Mouse (Mus musculus): Measurements from ENCODE around the gene Slc22a5. TPM values are rescaled to one million over a fixed set of nuclear protein-coding genes. Genes with fewer than 3 reads are reported as not detected.

Slc22a5 gene
- polyA plus RNA-seq, 1 experiment from 2014 or later: 8.4 TPM

DNA sequence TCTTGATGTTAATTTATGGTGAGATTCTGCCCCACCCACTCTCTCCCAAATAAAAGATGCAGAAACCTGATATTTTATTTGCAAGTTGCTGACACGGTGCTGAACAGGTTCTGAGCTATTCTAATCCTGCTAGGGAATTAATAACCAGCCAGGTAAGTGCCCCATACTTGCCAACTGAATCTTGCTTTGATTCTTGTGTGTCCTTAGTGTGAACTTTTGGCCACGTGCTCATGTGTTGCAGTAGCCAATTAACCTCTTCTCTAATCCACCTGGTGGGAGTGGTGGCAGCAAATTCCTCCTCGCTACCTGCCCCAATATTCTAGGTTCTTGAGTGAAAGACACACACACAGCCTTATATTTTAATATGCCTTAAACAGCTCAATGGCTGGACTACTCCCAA is 7.5 kb upstream of the Slc22a5 start:
- no peak for ATAC-seq (ENCODE audit: insufficient number of reproducible peaks, insufficient read depth, low FRiP score, low read depth)
- Histone ChIP-seq H3K4me3 (ENCODE audit: control insufficient read depth in 1 of 2, insufficient read depth in 1 of 2, low read depth in 1 of 2, low read length in 2 of 2) (no peak overlapping the region), H3K36me3 (ENCODE audit: control insufficient read depth, insufficient read depth, low read length) (no peaks in the 10 kb centered on the region), H3K9me3 (ENCODE audit: control insufficient read depth, low read length) (no peaks in the 10 kb centered on the region), H3K27me3 (ENCODE audit: control insufficient read depth, insufficient read depth, low read length) (no peaks in the 10 kb centered on the region), H3K27ac (replicated peaks in 1 of 2; ENCODE audit: control insufficient read depth in 1 of 2, insufficient read depth in 1 of 2, low read depth in 2 of 2, low read length in 2 of 2) (no peak overlapping the region), H3K4me2 (ENCODE audit: low read length) (no peak overlapping the region), H3K4me1 (ENCODE audit: control insufficient read depth in 2 of 2, insufficient read depth in 2 of 2, low read length in 2 of 2) (peaks cover 2% of the 10 kb centered on the region in 2 experiments; a peak in 1 of 4 replicates), H3K9ac (ENCODE audit: low read length) (no peak overlapping the region)
- WGBS: 61% methylated on average over 3 of the region's 3 CpGs

DNA sequence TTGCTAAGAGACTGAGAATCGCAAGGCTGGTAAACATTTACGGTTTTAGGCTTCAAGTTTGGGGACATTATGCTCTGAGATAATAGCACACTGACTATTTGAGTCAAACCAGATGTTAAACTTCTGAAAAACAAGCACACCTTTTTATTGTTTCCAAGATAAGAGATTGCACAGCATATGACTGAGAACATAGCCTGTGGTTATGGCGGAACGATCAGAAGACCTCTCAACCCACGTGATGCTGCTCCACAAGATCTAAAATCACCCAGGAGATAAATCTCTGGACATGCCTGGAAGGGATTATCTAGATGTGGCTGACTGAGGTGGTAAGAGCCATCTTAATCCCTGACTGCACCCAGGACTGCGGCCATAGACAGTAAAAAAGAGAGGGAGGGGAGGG is 5.5 kb upstream of the Slc22a5 start:
- Histone ChIP-seq H3K9me3 (ENCODE audit: control insufficient read depth, low read length) (no peaks in the 10 kb centered on the region), H3K4me2 (ENCODE audit: low read length) (no peak overlapping the region), H3K27me3 (ENCODE audit: control insufficient read depth, insufficient read depth, low read length) (no peaks in the 10 kb centered on the region), H3K36me3 (ENCODE audit: control insufficient read depth, insufficient read depth, low read length) (no peaks in the 10 kb centered on the region), H3K4me1 (ENCODE audit: control insufficient read depth in 2 of 2, insufficient read depth in 2 of 2, low read length in 2 of 2) (peaks cover 2 to 3% of the 10 kb centered on the region in 2 experiments; a peak in 2 of 4 replicates), H3K9ac (ENCODE audit: low read length) (no peak overlapping the region), H3K4me3 (ENCODE audit: control insufficient read depth in 1 of 2, insufficient read depth in 1 of 2, low read depth in 1 of 2, low read length in 2 of 2) (no peak overlapping the region), H3K27ac (replicated peaks in 1 of 2; ENCODE audit: control insufficient read depth in 1 of 2, insufficient read depth in 1 of 2, low read depth in 2 of 2, low read length in 2 of 2) (no peak overlapping the region)
- 77% methylated on average over 6 of the region's 6 CpGs for whole genome bisulfite sequencing
- ATAC-seq (ENCODE audit: insufficient number of reproducible peaks, insufficient read depth, low FRiP score, low read depth): no peak

DNA sequence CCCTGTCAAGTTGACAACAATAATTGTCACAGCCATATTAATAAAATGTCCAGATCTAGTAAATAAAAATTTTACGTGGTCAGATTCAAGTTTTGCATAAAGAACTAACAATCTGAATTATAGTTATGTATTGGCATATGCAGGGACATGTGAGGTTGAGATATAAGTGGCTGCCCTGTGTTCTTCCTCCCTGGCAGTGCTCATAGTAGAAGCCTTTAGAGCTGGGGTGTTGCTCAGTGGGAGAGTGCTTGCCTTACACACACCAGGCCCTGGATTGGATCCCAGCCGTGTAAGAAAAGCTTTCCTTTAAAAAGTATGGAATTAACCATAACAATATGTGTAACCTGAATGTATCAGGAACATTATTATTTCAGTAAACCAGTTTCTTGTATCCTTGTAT is 2.0 kb upstream of the Slc22a5 start:
- H3K4me1 ChIP-seq (ENCODE audit: control insufficient read depth in 2 of 2, insufficient read depth in 2 of 2, low read length in 2 of 2): peaks cover 8 to 18% of the 10 kb centered on the region in 2 experiments
- H3K36me3 ChIP-seq (ENCODE audit: control insufficient read depth, insufficient read depth, low read length): no peaks in the 10 kb centered on the region
- H3K9me3 ChIP-seq (ENCODE audit: control insufficient read depth, low read length): no peaks in the 10 kb centered on the region
- no peak for ATAC-seq (ENCODE audit: insufficient number of reproducible peaks, insufficient read depth, low FRiP score, low read depth)
- no peak overlapping the region for H3K4me2 ChIP-seq (ENCODE audit: low read length)
- H3K9ac ChIP-seq (ENCODE audit: low read length): no peak overlapping the region
- no peaks in the 10 kb centered on the region for H3K27me3 ChIP-seq (ENCODE audit: control insufficient read depth, insufficient read depth, low read length)
- no peak overlapping the region for H3K4me3 ChIP-seq (ENCODE audit: control insufficient read depth in 1 of 2, insufficient read depth in 1 of 2, low read depth in 1 of 2, low read length in 2 of 2)
- WGBS: 75% methylated on average over 2 of the region's 2 CpGs
- H3K27ac ChIP-seq (replicated peaks in 1 of 2; ENCODE audit: control insufficient read depth in 1 of 2, insufficient read depth in 1 of 2, low read depth in 2 of 2, low read length in 2 of 2): no peak overlapping the region

DNA sequence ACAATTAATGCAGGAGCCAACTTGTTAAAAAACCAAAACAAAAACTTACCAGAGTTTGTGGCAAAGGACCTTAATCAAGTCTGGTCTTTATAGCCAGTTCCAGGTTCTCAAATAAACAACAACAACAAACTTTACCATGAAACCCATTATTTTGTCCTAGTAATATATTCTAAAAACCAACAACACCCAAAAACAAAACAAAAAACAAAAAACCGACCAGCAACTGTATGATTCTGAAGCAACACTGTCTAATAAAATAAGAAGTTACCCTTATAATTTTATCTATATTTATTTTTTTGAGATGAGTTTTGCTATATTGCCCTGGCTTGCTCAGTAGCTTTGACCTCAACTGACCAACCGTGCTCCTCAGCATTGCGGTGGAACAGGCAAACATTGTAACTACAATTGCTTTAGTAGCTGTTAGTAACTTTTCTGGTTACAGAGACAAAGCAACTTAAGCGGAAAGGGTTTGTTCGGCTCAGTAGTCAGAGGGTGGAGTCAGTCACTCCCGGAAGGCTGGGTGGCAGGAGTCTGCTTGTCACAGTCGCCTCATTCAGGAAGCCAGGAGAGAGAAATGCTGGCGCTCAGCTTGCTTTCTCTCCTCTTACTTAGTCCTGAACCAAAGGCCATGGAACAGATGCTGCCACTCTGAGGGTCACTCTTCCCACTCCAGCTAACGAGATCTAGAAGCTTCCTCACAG is 1.4 kb upstream of the Slc22a5 start:
- Histone ChIP-seq H3K27ac (replicated peaks in 1 of 2; ENCODE audit: control insufficient read depth in 1 of 2, insufficient read depth in 1 of 2, low read depth in 2 of 2, low read length in 2 of 2) (no peak overlapping the region), H3K9ac (ENCODE audit: low read length) (no peak overlapping the region), H3K4me2 (ENCODE audit: low read length) (no peak overlapping the region), H3K4me3 (ENCODE audit: control insufficient read depth in 1 of 2, insufficient read depth in 1 of 2, low read depth in 1 of 2, low read length in 2 of 2) (no peak overlapping the region), H3K4me1 (ENCODE audit: control insufficient read depth in 2 of 2, insufficient read depth in 2 of 2, low read length in 2 of 2) (peaks cover 11 to 21% of the 10 kb centered on the region in 2 experiments), H3K36me3 (ENCODE audit: control insufficient read depth, insufficient read depth, low read length) (no peaks in the 10 kb centered on the region), H3K9me3 (ENCODE audit: control insufficient read depth, low read length) (no peaks in the 10 kb centered on the region), H3K27me3 (ENCODE audit: control insufficient read depth, insufficient read depth, low read length) (no peaks in the 10 kb centered on the region)
- 43% methylated on average over 9 of the region's 9 CpGs for WGBS
- no peak for ATAC-seq (ENCODE audit: insufficient number of reproducible peaks, insufficient read depth, low FRiP score, low read depth)

DNA sequence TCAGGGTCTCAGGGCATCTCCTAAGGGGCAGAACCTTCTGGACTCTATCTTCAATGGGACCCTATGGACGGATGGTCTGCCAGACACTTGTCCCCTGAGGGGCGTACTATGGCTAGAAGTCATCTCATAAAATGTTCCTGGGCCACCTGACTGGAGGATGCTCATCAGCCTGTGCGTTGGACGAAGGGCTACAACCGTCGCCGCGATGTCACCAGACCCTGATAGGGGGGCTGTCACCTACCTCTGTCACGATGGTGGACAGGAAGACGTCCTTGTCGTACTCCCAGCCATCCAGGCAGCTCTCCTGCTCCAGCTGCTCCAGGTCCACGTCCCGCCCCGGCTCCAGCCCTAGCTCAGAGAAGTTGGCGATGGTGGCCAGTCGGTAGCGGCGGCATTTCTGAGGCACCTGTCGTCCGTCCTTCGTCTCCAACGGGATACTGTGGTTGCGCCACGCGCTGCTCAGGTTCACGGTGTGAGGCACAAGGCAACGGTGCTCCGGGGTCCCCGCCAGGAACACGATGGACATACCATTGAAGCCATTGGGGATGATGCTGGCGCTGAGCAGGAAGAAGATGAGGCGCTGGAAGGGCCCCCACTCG is 455 bp downstream of the Slc22a5 start:
- Histone ChIP-seq H3K9me3 (ENCODE audit: control insufficient read depth, low read length) (no peaks in the 10 kb centered on the region), H3K4me1 (ENCODE audit: control insufficient read depth in 2 of 2, insufficient read depth in 2 of 2, low read length in 2 of 2) (peaks cover 11 to 21% of the 10 kb centered on the region in 2 experiments), H3K4me2 (ENCODE audit: low read length) (peak overlapping the region; percentile 86), H3K27ac (replicated peaks in 1 of 2; ENCODE audit: control insufficient read depth in 1 of 2, insufficient read depth in 1 of 2, low read depth in 2 of 2, low read length in 2 of 2) (peak overlapping the region; percentile 51 to 68; a peak in 2 of 4 replicates), H3K4me3 (ENCODE audit: control insufficient read depth in 1 of 2, insufficient read depth in 1 of 2, low read depth in 1 of 2, low read length in 2 of 2) (peak overlapping the region; percentile 62 to 64), H3K36me3 (ENCODE audit: control insufficient read depth, insufficient read depth, low read length) (no peaks in the 10 kb centered on the region), H3K9ac (ENCODE audit: low read length) (peak overlapping the region; percentile 77), H3K27me3 (ENCODE audit: control insufficient read depth, insufficient read depth, low read length) (no peaks in the 10 kb centered on the region)
- 2% methylated on average over 32 of the region's 33 CpGs for WGBS
- 0 out of 2 replicates have a peak, but pooled peaks have one; percentile 1 for ATAC-seq (ENCODE audit: insufficient number of reproducible peaks, insufficient read depth, low FRiP score, low read depth)

DNA sequence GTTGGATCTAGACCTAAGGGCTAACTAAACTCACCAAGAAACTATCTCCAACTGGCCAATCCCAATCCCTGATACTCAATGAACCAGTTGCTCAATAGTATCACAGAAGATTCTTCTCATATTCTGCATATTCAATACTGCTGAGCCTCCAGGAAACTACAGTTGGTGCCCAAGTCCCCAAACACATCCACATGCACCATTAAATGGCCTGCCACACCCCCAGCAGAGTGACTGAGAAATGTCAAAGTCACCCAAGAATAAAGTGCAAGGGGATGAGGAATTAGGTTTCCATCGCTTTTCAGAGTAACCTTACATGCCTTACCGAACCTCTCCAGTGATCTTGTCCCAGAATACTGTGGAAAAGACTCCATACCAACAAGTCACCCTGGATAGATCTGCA is 1.2 kb downstream of the Slc22a5 start:
- Histone ChIP-seq H3K27ac (replicated peaks in 1 of 2; ENCODE audit: control insufficient read depth in 1 of 2, insufficient read depth in 1 of 2, low read depth in 2 of 2, low read length in 2 of 2) (no peak overlapping the region), H3K4me1 (ENCODE audit: control insufficient read depth in 2 of 2, insufficient read depth in 2 of 2, low read length in 2 of 2) (peaks cover 11 to 21% of the 10 kb centered on the region in 2 experiments), H3K9me3 (ENCODE audit: control insufficient read depth, low read length) (no peaks in the 10 kb centered on the region), H3K4me3 (ENCODE audit: control insufficient read depth in 1 of 2, insufficient read depth in 1 of 2, low read depth in 1 of 2, low read length in 2 of 2) (no peak overlapping the region), H3K27me3 (ENCODE audit: control insufficient read depth, insufficient read depth, low read length) (no peaks in the 10 kb centered on the region), H3K36me3 (ENCODE audit: control insufficient read depth, insufficient read depth, low read length) (no peaks in the 10 kb centered on the region), H3K9ac (ENCODE audit: low read length) (peak overlapping the region; percentile 77; the same call in 1 of the 2 replicates), H3K4me2 (ENCODE audit: low read length) (peak overlapping the region; percentile 86)
- 85% methylated on average over 2 of the region's 2 CpGs for WGBS
- no peak for ATAC-seq (ENCODE audit: insufficient number of reproducible peaks, insufficient read depth, low FRiP score, low read depth)

DNA sequence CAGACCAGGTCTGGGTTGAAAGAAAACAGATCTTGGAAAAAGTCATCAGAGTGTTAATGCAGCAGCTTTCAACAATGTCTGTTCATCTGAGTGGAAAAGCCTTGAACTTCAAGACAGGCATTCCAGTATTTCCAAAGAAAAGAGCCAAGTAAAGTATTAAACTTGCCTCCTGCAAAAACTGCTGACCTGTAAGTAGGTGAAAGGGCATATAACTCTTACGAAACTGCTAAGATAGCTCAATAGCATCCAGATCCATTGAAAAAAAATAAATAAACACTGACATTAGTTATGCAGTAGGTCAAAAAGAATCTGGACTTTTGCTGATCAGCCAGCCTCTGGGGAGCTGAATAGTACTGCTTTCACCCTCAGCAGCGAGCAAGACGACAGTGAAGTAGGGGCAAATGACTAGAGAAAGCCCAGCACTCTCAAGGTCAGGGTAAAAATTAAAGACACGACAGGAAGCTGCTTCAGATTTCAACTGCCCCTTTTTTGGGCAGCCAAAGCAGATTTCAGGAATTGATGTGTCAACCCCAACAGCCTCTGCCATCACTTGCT is 2.3 kb downstream of the Slc22a5 start:
- Histone ChIP-seq H3K4me3 (ENCODE audit: control insufficient read depth in 1 of 2, insufficient read depth in 1 of 2, low read depth in 1 of 2, low read length in 2 of 2) (no peak overlapping the region), H3K4me1 (ENCODE audit: control insufficient read depth in 2 of 2, insufficient read depth in 2 of 2, low read length in 2 of 2) (peaks cover 11 to 21% of the 10 kb centered on the region in 2 experiments), H3K9ac (ENCODE audit: low read length) (no peak overlapping the region), H3K36me3 (ENCODE audit: control insufficient read depth, insufficient read depth, low read length) (no peaks in the 10 kb centered on the region), H3K9me3 (ENCODE audit: control insufficient read depth, low read length) (no peaks in the 10 kb centered on the region), H3K27ac (replicated peaks in 1 of 2; ENCODE audit: control insufficient read depth in 1 of 2, insufficient read depth in 1 of 2, low read depth in 2 of 2, low read length in 2 of 2) (peak overlapping the region; percentile 30 to 37; a peak in 2 of 4 replicates), H3K4me2 (ENCODE audit: low read length) (peak overlapping the region; percentile 2; the same call in 1 of the 2 replicates), H3K27me3 (ENCODE audit: control insufficient read depth, insufficient read depth, low read length) (no peaks in the 10 kb centered on the region)
- no peak for ATAC-seq (ENCODE audit: insufficient number of reproducible peaks, insufficient read depth, low FRiP score, low read depth)
- WGBS: 35% methylated on average over 4 of the region's 4 CpGs
